Mouse (Mus musculus) kidney, adult 2 months (tissue): ENCODE measurements around the gene Asphd2. TPM values are rescaled to one million over a fixed set of nuclear protein-coding genes. Genes with fewer than 3 reads are reported as not detected.

ENCODE experiments used
- DNase-seq: peaks from one replicate; pipeline ENCODE4 v3.0.0; 2021
- H3K27ac ChIP-seq: fragments of 200-500 bp; 2 replicates; pipeline ENCODE4 v1.5.1; 2012; ENCODE audit warnings: low read depth, low read length, control low read depth, inconsistent platforms; ENCODE audit not compliant: insufficient read depth
- H3K27me3 ChIP-seq: fragments of 200-500 bp; replicated peaks from 2 replicates; pipeline ENCODE4 v1.6.1; 2012; ENCODE audit warnings: mild to moderate bottlenecking, moderate library complexity, low read length, inconsistent platforms; ENCODE audit not compliant: control insufficient read depth, insufficient read depth
- H3K36me3 ChIP-seq: fragments of 200-500 bp; 2 replicates; pipeline ENCODE4 v1.6.1; 2012; ENCODE audit warnings: mild to moderate bottlenecking, moderate library complexity, low read length, inconsistent platforms; ENCODE audit not compliant: control insufficient read depth, insufficient read depth
- H3K4me1 ChIP-seq: fragments of 200-500 bp; 2 replicates; pipeline ENCODE4 v1.6.1; 2011; ENCODE audit warnings: low read length; ENCODE audit not compliant: control insufficient read depth, insufficient read depth
- H3K4me3 ChIP-seq: fragments of 200-500 bp; 2 replicates; pipeline ENCODE4 v1.5.1; 2011; ENCODE audit warnings: mild to moderate bottlenecking, low read depth, low read length, control low read depth; ENCODE audit not compliant: insufficient read depth
- CTCF ChIP-seq: fragments of 200-500 bp; conservative IDR thresholded peaks from 2 replicates; pipeline ENCODE4 v1.5.1; 2011; ENCODE audit warnings: low read depth, mild to moderate bottlenecking, control low read depth, low read length, moderate library complexity, mixed read lengths; ENCODE audit not compliant: insufficient read depth, insufficient read length
- POLR2A ChIP-seq: fragments of 200-500 bp; IDR thresholded peaks from one replicate; pipeline ENCODE4 v1.6.1; 2011; ENCODE audit warnings: low read depth, low read length, control low read depth
- whole genome bisulfite sequencing: fragments of 180-500 bp; shearing (Covaris S2); methylation state at CpG from one replicate; pipeline ENCODE4 v1.1.7; 2018; 5-methylcytosine and 5-hydroxymethylcytosine counted together
- polyA plus RNA-seq: library from polyadenylated mRNA; depleted of rRNA; stranded (reverse); fragments of >200 nt; gene quantifications from 2 replicates; pipeline ENCODE4 v1.2.3, GENCODE M21; 2012

Asphd2 gene
- polyA plus RNA-seq, 1 experiment, result 0.45 TPM

- TF ChIP-seq POLR2A, result no peak
- TF ChIP-seq CTCF, result no peak
- Histone ChIP-seq H3K4me1 (no peaks in the 10 kb centered on the region), H3K27ac (no peak within 1 kb of the TSS), H3K4me3 (no peak within 1 kb of the TSS), H3K27me3 (no peaks in the 10 kb centered on the region), H3K36me3 (no peaks in the 10 kb centered on the region; the same call in 1 of the 2 replicates)
- DNase-seq, result no peak
- WGBS, result 62% methylated on average over 13 of the region's 13 CpGs
Observed at GRCm38 (mm10) chr5:112355910-112356309, 38.8 kb downstream of the Asphd2 start, which contains the start of gene Gm6583. Gene Gm6583 (minus strand): TSS chr5:112356033.

- TF ChIP-seq POLR2A, result no peak
- TF ChIP-seq CTCF, result no peak
- H3K36me3 ChIP-seq, result no peaks in the 10 kb centered on the region; the same call in 1 of the 2 replicates
- DNase-seq, result peak; percentile 19
- H3K27me3 ChIP-seq, result no peaks in the 10 kb centered on the region
- no peak overlapping the region for H3K27ac ChIP-seq
- WGBS, result 72% methylated on average over 6 of the region's 6 CpGs
- H3K4me3 ChIP-seq, result no peak overlapping the region
- no peaks in the 10 kb centered on the region for H3K4me1 ChIP-seq
Observed at GRCm38 (mm10) chr5:112355493-112355892, 39.2 kb downstream of the Asphd2 start.

- DNase-seq, result no peak
- Histone ChIP-seq H3K27ac (no peak overlapping the region), H3K27me3 (no peaks in the 10 kb centered on the region), H3K36me3 (no peaks in the 10 kb centered on the region; the same call in 1 of the 2 replicates), H3K4me1 (0 out of 2 replicates have a peak, but pooled peaks cover 3% of the 10 kb centered on the region), H3K4me3 (no peak overlapping the region)
- no peak for TF ChIP-seq CTCF
- no peak for TF ChIP-seq POLR2A
- 83% methylated on average over 8 of the region's 8 CpGs for WGBS
Observed at GRCm38 (mm10) chr5:112349169-112349568, 45.5 kb downstream of the Asphd2 start.

- WGBS, result 84% methylated on average over 16 of the region's 16 CpGs
- Histone ChIP-seq H3K27me3 (no peaks in the 10 kb centered on the region), H3K4me1 (peaks cover 12% of the 10 kb centered on the region; the same call in 1 of the 2 replicates), H3K27ac (no peak overlapping the region), H3K4me3 (no peak overlapping the region), H3K36me3 (no peaks in the 10 kb centered on the region)
- DNase-seq, result no peak
- TF ChIP-seq CTCF (no peak), POLR2A (no peak)
Observed at GRCm38 (mm10) chr5:112346211-112346965, 48.3 kb downstream of the Asphd2 start.

GRCm38 (mm10) chr5:112344092-112344960 is 50.3 kb downstream of the Asphd2 start:
- Histone ChIP-seq H3K4me1 (peaks cover 12% of the 10 kb centered on the region; the same call in 1 of the 2 replicates), H3K4me3 (no peak overlapping the region), H3K36me3 (no peaks in the 10 kb centered on the region), H3K27me3 (no peaks in the 10 kb centered on the region), H3K27ac (no peak overlapping the region)
- DNase-seq, result peak; percentile 62
- WGBS, result 68% methylated on average over 6 of the region's 6 CpGs
- TF ChIP-seq POLR2A (no peak), CTCF (no peak)

GRCm38 (mm10) chr5:112343205-112343595 is 51.5 kb downstream of the Asphd2 start:
- DNase-seq, result no peak
- WGBS, result under 1% methylated on average over 24 of the region's 24 CpGs
- Histone ChIP-seq H3K4me3 (peak overlapping the region; percentile 68), H3K27me3 (no peaks in the 10 kb centered on the region), H3K36me3 (no peaks in the 10 kb centered on the region), H3K4me1 (peaks cover 12% of the 10 kb centered on the region; the same call in 1 of the 2 replicates), H3K27ac (no peak overlapping the region)
- no peak for TF ChIP-seq CTCF
- no peak for TF ChIP-seq POLR2A
